Mouse (Mus musculus): ENCODE results near the gene Usp35.

DNA sequence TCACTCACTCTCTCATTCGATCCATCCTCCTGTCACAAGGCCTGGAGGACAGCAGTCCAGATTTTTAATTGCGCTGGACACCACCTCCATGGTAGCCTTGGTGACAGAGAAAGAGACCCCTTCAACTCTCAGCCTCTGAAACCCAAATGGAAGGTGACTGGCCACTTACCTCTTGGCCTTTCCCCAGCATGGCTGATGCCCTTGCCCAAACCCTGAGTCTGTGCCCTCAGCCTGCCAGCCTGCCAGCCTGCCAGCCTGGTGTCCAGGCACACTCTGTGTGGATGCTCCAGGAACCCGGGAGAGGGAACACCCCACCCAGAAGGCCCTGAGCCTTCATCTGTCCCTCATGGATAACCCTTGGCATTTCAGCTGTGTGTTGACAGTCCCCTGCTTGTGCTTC lies 2.1 kb downstream of the Usp35 start:
- TF ChIP-seq CTCF (IDR thresholded peaks at IDR 0.05) (no peak), EP300 (IDR thresholded peaks at IDR 0.05) (no peak)

Data from lung, postnatal 0 days (tissue).